Mouse (Mus musculus) forebrain, embryonic 11.5 days (tissue): ENCODE results near the gene Bach1. TPM values are rescaled to one million over a fixed set of nuclear protein-coding genes. Genes with fewer than 3 reads are reported as not detected.

Experiments
- ATAC-seq: fragments of 200-750 bp; cut with Nextera tagmentation; replicated peaks from 2 replicates; pipeline ENCODE4 v1.8.0; 2017; ENCODE audit warnings: moderate TSS enrichment; ENCODE audit not compliant: low FRiP score
- DNase-seq: peaks from one replicate; pipeline ENCODE4 v3.0.0-alpha.2; 2017; ENCODE audit warnings: low spot score
- H3K27ac ChIP-seq: fragments of 300-500 bp; sonication (generic); 2 replicates; pipeline ENCODE4 v1.5.1; 2014; ENCODE audit warnings: low read depth, low read length
- H3K27me3 ChIP-seq: fragments of 300-500 bp; sonication (generic); 2 replicates; pipeline ENCODE4 v1.6.1; 2014; ENCODE audit warnings: mild to moderate bottlenecking, low read length, mixed read lengths; ENCODE audit not compliant: control insufficient read depth, insufficient read depth
- H3K36me3 ChIP-seq: fragments of 300-500 bp; sonication (generic); 2 replicates; pipeline ENCODE4 v1.6.1; 2014; ENCODE audit warnings: mild to moderate bottlenecking, low read length, moderate library complexity, mixed read lengths; ENCODE audit not compliant: control insufficient read depth, insufficient read depth
- H3K4me1 ChIP-seq: fragments of 300-500 bp; sonication (generic); replicated peaks from 2 replicates; pipeline ENCODE4 v1.6.1; 2014; ENCODE audit warnings: low read length, mixed read lengths; ENCODE audit not compliant: control insufficient read depth, insufficient read depth
- H3K4me2 ChIP-seq: fragments of 300-500 bp; sonication (generic); 2 replicates; pipeline ENCODE4 v1.6.1; 2014; ENCODE audit warnings: low read depth, mild to moderate bottlenecking, low read length, moderate library complexity, mixed read lengths; ENCODE audit not compliant: severe bottlenecking
- H3K4me3 ChIP-seq: fragments of 300-500 bp; sonication (generic); 2 replicates; pipeline ENCODE4 v1.5.1; 2014; ENCODE audit warnings: low read depth, low read length
- H3K9ac ChIP-seq: fragments of 300-500 bp; sonication (generic); 2 replicates; pipeline ENCODE4 v1.6.1; 2014; ENCODE audit warnings: low read length
- H3K9me3 ChIP-seq: fragments of 300-500 bp; sonication (generic); 2 replicates; pipeline ENCODE4 v1.6.1; 2016; ENCODE audit warnings: low read length, mixed read lengths; ENCODE audit not compliant: control insufficient read depth
- WGBS: fragments of 180-500 bp; shearing (Covaris S2); extraction: QIAGEN DNeasy Blood & Tissue Kit; methylation state at CpG from one replicate; pipeline ENCODE4 v1.1.7; 2014; 5-methylcytosine and 5-hydroxymethylcytosine counted together
- polyA plus RNA-seq: library from polyadenylated mRNA; unstranded; fragments of >200 nt; fragmentation: Nextera tagmentation; extraction: Ambion mirVana; gene quantifications from 2 replicates; pipeline ENCODE4 v1.2.1, GENCODE M21; 2014

Bach1 gene
- polyA plus RNA-seq, 1 experiment from 2014 or later, result 18.9 TPM

DNA sequence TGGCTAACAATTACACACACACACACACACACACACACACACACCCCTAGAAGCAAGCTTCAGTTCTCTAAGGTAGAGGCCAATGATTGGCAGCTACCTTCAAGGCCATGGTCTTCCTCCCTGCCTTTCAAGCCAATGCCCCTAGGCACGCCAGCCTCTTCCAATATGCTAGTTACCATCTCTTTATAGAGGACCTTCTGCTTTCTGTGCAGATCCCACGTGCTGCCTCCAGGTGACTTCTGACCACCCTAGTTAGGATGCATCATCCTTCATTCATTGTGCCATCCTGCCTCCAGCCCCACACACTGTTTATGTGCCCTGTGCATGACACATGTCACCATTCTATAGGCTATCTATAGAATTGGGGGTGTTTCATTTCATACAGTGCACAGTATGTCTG lies 45.6 kb downstream of the Bach1 start:
- H3K4me3 ChIP-seq, result no peak overlapping the region
- no peaks in the 10 kb centered on the region for H3K4me1 ChIP-seq
- no peak for ATAC-seq
- DNase-seq, result no peak
- no peak overlapping the region for H3K4me2 ChIP-seq
- H3K27me3 ChIP-seq, result no peaks in the 10 kb centered on the region
- no peaks in the 10 kb centered on the region for H3K9me3 ChIP-seq
- H3K27ac ChIP-seq, result no peak overlapping the region
- WGBS, result 88% methylated on average over 2 of the region's 2 CpGs
- H3K9ac ChIP-seq, result no peak overlapping the region
- H3K36me3 ChIP-seq, result no peaks in the 10 kb centered on the region

DNA sequence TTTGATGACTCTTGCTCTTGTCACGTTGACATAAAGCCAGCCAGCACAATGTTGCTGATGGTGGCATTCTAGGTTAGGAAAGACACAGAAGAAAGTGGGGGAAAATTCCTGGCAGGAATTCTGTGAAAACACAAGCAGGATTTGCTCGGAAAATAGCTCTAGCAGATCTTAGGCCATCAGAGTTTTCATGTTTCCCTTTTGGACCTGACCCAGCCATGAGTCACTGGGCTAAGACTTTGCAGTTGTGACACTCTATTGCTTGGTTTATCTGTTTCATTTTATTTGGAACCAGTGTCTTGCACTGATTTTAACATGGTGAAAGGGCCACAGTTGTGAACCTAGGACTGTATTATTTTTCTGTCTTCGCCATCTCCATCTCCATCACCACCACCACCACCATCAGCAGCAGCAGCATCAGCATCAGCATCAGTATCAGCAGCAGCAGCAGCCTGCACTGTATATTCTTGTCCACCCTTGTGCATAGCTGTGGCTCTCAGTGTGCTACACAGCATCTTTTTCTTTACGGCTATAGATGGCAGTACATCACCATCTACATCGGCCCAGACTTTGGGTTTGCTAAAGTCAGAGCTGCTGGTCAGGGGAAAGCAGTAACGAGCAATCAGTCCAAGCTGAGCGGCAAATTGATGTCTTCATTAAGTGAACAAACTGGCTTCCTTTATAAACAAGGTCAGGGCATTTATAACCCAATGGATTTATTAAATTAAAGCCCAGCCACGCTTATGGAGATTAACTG lies 46.6 kb downstream of the Bach1 start:
- H3K4me3 ChIP-seq, result no peak overlapping the region
- H3K27ac ChIP-seq, result no peak overlapping the region
- no peak overlapping the region for H3K4me2 ChIP-seq
- ATAC-seq (no peak), DNase-seq (no peak)
- no peaks in the 10 kb centered on the region for H3K9me3 ChIP-seq
- 80% methylated on average over 8 of the region's 8 CpGs for WGBS
- no peaks in the 10 kb centered on the region for H3K36me3 ChIP-seq
- no peak overlapping the region for H3K9ac ChIP-seq
- no peaks in the 10 kb centered on the region for H3K27me3 ChIP-seq
- H3K4me1 ChIP-seq, result no peaks in the 10 kb centered on the region

GRCm38 (mm10) chr16:87746728-87747127 lies 48.0 kb downstream of the Bach1 start:
- no peaks in the 10 kb centered on the region for H3K27me3 ChIP-seq
- no peak overlapping the region for H3K9ac ChIP-seq
- no peaks in the 10 kb centered on the region for H3K9me3 ChIP-seq
- ATAC-seq (no peak), DNase-seq (peak; percentile 80)
- WGBS, result 21% methylated on average over 5 of the region's 5 CpGs
- H3K4me1 ChIP-seq, result no peaks in the 10 kb centered on the region
- no peak overlapping the region for H3K4me3 ChIP-seq
- no peak overlapping the region for H3K4me2 ChIP-seq
- no peaks in the 10 kb centered on the region for H3K36me3 ChIP-seq
- H3K27ac ChIP-seq, result no peak overlapping the region

DNA sequence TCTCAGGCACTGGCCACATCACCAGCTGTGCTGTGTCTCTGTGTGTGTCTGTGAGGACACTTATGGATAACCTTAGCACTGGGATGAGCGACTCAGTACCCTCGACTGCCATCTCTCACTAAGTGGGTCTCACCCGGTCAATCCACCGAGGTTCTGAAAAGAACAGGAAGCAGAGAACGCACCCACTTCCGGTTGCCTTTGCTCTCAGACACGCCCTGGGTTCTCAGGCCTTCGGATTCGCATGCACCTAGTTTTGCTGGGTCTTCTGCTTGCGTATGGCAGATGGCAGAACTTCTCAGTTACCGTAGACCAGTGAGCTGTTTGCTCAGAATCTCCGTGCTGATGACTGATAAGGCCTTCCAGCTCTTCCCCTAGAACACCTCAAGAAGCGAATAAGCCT lies 52.5 kb downstream of the Bach1 start:
- H3K4me2 ChIP-seq, result no peak overlapping the region
- H3K4me3 ChIP-seq, result no peak overlapping the region
- no peaks in the 10 kb centered on the region for H3K36me3 ChIP-seq
- H3K9ac ChIP-seq, result no peak overlapping the region
- no peak for DNase-seq
- H3K4me1 ChIP-seq, result no peaks in the 10 kb centered on the region
- H3K9me3 ChIP-seq, result no peaks in the 10 kb centered on the region
- no peak overlapping the region for H3K27ac ChIP-seq
- whole genome bisulfite sequencing, result 92% methylated on average over 13 of the region's 13 CpGs
- ATAC-seq, result no peak
- no peaks in the 10 kb centered on the region for H3K27me3 ChIP-seq

GRCm38 (mm10) chr16:87752482-87752881 lies 53.7 kb downstream of the Bach1 start:
- H3K4me3 ChIP-seq, result no peak overlapping the region
- H3K36me3 ChIP-seq, result no peaks in the 10 kb centered on the region
- DNase-seq, result no peak

DNA sequence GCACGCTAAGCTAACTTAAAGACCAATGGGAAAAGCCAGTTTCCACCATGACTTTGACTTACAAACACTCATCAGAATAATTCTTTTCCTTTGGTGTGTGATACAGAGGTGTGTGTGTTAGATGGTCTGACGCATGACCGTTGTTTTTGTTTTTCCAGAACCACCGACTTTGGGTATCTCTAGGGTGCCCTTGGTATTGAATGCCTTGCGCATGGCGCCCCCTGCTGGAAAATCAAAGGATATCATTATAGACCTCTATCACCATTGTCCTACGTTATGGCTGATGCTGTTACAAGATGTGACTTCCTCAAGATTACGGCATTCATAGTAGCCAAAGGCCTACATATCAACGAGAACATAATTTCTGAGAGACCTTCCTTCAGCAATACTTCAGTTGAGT lies 56.1 kb downstream of the Bach1 start:
- no peak overlapping the region for H3K27ac ChIP-seq
- no peaks in the 10 kb centered on the region for H3K4me1 ChIP-seq
- H3K36me3 ChIP-seq, result no peaks in the 10 kb centered on the region
- ATAC-seq, result no peak; the same call in 1 of the 2 replicates
- no peaks in the 10 kb centered on the region for H3K9me3 ChIP-seq
- no peak overlapping the region for H3K9ac ChIP-seq
- H3K4me2 ChIP-seq, result no peak overlapping the region
- H3K27me3 ChIP-seq, result no peaks in the 10 kb centered on the region
- WGBS, result 75% methylated on average over 9 of the region's 9 CpGs
- no peak overlapping the region for H3K4me3 ChIP-seq
- no peak for DNase-seq

More at GRCm38 (mm10) chr16:87752482-87752881, 53.7 kb downstream of the Bach1 start:
- no peaks in the 10 kb centered on the region for H3K4me1 ChIP-seq
- no peak overlapping the region for H3K9ac ChIP-seq
- no peak overlapping the region for H3K27ac ChIP-seq
- 67% methylated on average over 13 of the region's 13 CpGs for WGBS
- no peak for ATAC-seq
- H3K27me3 ChIP-seq, result no peaks in the 10 kb centered on the region
- no peak overlapping the region for H3K4me2 ChIP-seq
- H3K9me3 ChIP-seq, result no peaks in the 10 kb centered on the region

DNA sequence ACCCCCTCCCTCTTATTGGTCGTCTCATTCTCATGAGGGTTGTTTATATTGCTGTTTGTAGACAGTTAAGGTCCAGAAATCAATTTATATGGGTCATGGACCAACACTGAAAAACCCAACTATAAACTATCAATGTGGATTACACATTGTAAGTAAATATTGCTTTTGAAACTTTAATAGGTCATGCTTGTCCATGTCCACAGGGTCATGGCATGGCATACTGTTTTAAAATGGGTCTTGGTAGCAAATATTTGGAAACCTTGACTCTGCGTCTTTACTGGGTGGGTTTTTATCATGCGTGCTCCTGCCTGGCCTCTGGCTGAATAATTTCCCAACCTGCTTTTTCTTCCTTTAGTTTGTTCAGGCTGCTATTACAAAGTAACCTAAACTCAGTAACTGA lies 57.2 kb downstream of the Bach1 start:
- DNase-seq (no peak), ATAC-seq (no peak)
- Histone ChIP-seq H3K4me1 (no peaks in the 10 kb centered on the region), H3K4me2 (no peak overlapping the region), H3K36me3 (no peaks in the 10 kb centered on the region), H3K9me3 (no peaks in the 10 kb centered on the region), H3K27me3 (no peaks in the 10 kb centered on the region), H3K4me3 (no peak overlapping the region), H3K27ac (no peak overlapping the region), H3K9ac (no peak overlapping the region)
- 94% methylated on average over 3 of the region's 3 CpGs for WGBS

GRCm38 (mm10) chr16:87758016-87758415 lies 59.3 kb downstream of the Bach1 start:
- H3K9ac ChIP-seq, result no peak overlapping the region
- no peaks in the 10 kb centered on the region for H3K27me3 ChIP-seq
- H3K27ac ChIP-seq, result no peak overlapping the region
- DNase-seq (no peak), ATAC-seq (no peak)
- H3K36me3 ChIP-seq, result no peaks in the 10 kb centered on the region
- no peaks in the 10 kb centered on the region for H3K4me1 ChIP-seq
- no peak overlapping the region for H3K4me2 ChIP-seq
- H3K9me3 ChIP-seq, result no peaks in the 10 kb centered on the region
- WGBS, result 94% methylated on average over 11 of the region's 11 CpGs
- no peak overlapping the region for H3K4me3 ChIP-seq

GRCm38 (mm10) chr16:87764668-87765109 lies 65.9 kb downstream of the Bach1 start:
- H3K36me3 ChIP-seq, result no peaks in the 10 kb centered on the region
- 92% methylated on average over 15 of the region's 15 CpGs for WGBS
- no peak overlapping the region for H3K4me3 ChIP-seq
- H3K9ac ChIP-seq, result no peak overlapping the region
- DNase-seq, result no peak
- H3K4me2 ChIP-seq, result no peak overlapping the region
- no peaks in the 10 kb centered on the region for H3K4me1 ChIP-seq
- ATAC-seq, result no peak
- no peaks in the 10 kb centered on the region for H3K27me3 ChIP-seq
- H3K9me3 ChIP-seq, result no peaks in the 10 kb centered on the region
- H3K27ac ChIP-seq, result no peak overlapping the region
